Mouse (Mus musculus): ENCODE results near the gene Ttc16.

The Ttc16 gene

DNA sequence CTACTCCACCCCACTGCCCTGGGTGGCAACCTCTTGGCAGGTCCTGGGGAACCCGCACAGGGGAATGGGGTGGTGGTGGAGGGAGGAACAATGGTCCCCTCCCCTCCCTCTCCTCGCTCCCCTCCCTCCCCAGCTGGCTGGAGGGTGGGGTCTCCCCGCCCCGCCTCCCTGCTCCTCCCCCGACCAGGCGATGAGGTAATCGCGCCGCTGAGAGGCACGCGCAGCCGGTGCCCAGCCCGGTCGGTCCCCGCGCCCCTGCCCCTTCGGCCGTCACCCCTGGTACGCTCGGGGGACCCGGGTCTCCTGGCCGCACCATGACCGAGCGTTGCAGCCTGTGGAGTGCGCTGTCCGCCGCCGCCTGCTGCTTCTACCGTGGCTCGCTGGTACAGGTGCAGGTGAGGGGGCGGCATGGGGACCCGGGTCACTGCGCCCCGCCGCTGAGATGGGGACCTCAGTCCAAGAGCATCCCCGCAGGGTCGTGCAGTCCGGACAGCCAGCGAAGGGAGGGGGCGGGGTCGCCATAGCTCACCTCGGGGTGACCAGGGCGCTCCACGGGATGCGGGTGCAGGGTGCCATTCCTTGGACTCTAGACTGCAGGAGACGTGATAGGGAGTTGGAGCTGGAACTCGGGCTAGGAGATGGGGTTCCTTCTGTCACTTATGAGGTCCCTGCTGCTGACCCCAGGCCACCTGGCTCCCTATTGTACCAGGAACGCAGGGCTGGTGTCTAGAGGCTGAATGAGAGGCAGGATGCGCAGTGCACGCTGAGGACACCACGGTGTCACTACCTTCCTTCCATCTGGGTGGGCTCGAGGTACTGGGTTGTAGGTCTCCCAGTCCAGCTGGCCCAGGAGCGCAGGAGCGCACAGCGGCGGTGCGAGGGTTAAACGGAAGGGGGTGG lies 33.9 kb downstream of the Ttc16 start:
- no peak for DNase-seq

DNA sequence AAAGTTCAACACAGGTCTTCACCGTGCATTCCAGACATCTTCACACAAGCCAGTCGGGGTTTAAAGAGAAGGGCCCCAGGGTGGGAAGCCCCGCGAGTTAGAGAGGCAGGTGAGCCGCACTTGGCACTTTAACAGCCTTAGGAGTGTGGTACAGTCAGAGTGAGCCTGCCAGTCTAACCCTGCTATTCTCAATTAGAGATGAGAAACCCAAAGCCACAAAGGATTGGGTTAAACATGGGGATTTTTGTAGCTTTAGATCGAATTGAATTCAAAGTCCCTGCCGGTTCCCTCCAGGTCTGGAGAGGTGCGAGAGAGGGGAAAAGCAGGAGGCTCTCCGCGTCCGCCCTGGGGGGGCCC lies 34.5 kb downstream of the Ttc16 start, which contains the start of gene 6330409D20Rik:
6330409D20Rik (minus strand) TSS at position 101 of the 357 bp plus-strand sequence.
- no peak for DNase-seq

DNA sequence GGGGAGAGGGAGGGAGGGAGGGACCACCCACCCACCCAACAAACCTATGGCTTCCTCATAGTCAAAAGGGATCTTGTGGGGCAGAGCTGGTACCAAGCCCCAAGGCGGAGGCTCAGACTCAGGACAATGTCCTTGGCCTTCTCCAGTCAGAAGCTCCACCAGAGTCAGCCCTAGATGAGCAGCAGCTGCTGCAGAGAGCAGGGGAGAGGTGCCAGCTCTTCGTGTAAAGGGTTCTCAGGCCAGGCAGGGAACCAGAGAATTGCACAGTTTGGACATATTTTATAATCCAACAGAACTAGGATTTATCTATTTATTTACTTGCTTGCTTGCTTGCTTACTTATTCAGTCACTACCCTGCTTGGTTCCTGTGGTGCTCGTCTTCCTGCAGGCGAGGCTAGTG lies 36.1 kb downstream of the Ttc16 start:
- no peak for DNase-seq

DNA sequence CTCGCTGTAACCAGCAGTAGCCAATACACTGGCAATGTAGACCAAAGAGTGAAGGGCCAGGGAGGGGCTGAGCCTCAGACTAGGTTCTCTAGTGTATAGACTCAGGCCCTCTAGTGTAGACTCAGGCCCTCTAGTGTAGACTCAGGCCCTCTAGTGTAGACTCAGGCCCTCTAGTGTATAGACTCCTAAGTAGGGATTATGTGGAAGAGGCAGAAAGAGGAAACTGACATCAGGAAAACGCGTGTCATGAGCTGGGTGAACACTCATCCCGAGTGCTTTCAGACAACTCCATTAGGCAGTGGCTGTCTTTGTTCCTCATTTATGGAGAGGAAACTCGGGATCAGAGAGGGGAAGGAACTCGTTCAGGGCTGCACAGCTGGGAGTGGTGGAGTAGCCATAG lies 38.4 kb downstream of the Ttc16 start:
- no peak for DNase-seq

DNA sequence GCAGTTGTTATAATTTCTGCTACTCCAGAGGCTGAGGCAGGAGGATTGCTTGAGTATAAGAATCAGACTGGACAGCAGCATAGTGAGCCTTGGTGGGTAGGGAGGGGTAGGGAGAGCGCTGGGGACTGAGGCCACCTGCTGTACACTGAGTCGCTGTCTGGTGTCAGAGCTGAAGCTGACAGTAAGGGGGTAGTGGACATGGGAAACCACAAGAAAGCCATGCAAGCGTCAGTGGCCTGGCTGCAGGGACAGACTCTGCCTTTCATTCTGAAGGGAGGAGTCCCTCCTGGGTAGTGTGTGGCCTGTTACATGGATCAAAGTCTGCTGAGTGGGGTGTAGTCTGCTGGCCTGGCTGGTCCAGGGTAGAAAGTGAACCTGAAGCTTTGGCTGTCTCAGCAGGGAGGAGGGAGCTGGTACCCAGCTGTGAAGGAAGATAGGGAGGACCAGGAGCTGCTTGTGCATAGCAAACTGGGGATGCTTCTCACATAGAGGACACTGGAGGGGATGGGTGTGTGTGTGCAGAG lies 39.1 kb downstream of the Ttc16 start:
- no peak for DNase-seq

DNA sequence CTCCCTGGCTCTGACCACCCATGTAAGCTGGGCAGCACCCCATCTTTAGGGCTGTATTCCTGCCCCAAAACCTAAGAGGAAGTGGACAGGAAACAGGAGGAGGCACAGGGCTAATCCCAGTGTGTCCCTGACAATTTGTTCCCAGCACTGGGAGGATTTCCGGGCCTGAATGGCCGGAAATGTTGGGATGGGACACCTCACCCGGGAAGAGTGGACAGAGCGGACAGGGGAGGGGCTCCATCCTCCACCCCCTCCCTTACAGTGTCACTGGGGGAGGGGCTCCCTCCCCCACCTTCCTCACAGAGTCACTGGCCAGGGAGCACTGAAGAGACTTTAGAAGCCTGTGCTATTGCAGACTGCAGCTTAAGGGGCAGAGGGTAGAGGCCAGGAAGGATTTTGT lies 40.5 kb downstream of the Ttc16 start:
- no peak for DNase-seq

DNA sequence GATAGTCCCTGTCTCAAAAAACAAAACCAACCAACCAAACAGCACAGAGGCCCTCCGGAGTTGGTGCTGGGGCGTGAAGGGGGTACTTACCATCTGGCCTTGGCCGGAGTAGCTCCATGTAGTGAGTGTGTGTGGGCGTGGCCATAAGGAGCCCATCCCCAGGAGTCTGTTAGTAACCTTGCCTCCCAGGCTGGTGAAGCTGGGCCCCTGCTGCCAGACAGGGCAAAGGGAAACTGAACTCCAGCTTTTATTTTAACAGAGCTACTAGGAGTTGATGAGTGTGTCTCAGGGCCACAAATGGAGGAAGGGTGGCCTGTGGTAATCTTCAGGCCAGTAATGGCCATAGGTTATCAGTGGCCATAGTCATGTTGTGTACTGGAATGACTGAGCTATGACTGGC lies 41.0 kb downstream of the Ttc16 start:
- DNase-seq, result no peak

DNA sequence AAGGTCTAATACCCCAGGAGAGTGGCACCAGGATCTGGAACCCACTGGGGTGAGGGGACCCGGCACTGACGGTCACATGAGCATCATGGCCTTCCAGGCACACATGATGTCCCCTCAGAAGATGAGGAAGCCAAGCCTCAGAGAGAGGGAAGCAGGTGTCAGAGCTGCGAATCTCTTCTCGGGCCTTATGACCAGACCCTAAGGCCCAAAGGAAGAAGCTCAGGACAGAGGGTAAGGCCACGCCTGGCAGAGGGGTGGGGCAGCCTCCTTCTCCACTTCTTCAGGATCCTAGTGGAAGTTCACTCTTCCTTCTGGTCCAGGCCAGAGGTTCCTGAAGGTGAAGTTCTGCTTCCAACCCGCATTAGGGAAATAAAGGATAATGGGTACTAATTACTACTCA lies 42.7 kb downstream of the Ttc16 start:
- no peak for DNase-seq

DNA sequence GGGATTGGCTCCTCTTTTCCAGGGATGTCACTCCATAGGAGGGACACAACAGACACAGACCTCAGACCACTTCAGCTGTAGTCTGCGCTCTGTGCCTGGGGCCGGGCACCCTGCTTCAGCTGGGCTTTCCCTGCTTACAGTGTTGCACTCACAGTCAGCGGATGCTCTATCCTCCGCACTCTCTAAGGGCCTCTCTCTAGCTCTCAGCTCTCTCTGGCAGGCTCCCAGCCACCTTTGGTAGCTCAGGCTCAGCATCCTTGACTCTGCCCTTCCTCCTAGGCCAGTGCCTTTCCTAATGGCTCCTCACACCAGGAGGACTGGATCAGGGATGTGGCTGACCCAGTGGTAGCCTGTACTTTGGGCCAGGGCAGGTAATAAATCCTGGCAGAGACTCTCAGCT lies 43.5 kb downstream of the Ttc16 start:
- no peak for DNase-seq

DNA sequence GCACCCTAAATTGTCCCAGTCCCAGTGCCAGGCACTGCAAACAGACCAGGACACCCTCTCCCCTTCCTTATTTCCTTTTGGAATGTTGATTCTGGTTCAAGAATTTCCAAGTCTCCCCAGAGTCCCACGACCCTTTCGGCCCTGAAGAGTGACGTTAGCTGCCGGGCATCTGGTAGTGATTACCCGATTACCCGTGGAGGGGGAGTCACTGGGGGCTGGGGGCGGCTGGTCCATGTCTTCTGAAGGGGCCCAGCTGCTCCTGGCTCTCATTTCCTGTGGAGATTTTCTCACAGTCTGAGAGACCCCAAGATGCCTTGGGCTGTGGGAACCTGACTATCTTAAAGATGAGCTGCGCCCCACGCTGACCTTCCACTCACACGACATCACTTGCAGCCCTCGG lies 44.6 kb downstream of the Ttc16 start:
- no peak for DNase-seq

DNA sequence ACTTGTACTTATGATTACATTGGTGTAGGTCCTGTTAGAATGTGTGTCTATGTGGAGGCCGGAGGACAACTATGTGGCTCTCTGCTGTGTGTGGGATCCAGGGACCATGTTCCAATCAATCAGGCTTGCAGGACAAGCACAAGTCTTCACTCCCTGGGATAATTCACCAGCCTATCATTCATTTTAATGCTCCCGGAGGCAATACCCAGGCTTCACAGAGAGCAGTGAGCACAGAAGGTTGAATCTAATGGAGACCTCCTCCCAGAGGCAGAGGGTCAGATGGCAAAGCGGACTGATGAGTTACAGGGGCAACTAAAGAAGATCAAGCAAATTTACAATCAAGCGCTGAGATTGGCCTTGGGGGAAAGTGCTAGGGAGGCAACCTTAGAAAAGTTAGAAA lies 45.9 kb downstream of the Ttc16 start:
- no peak for DNase-seq

DNA sequence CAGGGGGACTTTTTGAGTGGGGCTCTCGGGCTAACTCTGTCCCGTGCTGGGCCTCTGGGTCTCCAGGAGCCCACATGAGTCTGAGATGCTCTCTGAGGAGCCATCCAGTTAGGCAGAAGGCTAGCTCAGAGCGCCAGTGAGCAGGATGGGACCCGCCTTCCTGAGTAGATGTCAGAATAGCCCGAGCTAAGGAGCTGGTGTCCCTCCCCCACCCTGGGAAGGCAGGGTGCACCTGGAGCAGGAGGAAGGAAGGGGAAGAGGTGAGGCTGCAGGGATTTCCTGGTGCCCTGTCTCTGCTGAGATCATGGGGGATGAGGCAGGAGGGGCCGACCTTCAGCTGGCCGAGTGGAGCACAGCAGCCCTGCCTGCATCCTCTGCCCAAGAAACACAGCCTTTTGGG lies 47.0 kb downstream of the Ttc16 start:
- no peak for DNase-seq

DNA sequence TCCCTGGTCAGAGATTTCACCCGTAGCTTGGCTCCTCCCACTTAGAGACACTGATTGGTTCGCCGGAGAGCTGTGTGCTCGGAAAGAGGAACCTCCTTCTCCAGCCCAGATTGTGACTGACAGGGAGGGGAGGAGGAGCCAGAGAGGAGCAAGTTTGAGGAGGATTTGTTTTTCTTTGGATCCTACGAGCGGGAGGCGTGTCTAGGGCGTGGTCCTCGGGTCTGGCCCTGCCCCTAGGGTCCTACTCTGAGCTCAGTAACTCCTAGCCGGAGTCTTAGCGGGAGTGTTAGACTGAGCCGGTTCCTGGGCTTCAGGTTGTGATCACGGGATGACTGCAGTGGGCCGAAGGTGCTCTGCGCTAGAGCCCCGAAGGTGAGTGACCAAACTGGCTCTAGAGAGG lies 48.0 kb downstream of the Ttc16 start:
- DNase-seq, result peak; percentile 86 to 89

DNA sequence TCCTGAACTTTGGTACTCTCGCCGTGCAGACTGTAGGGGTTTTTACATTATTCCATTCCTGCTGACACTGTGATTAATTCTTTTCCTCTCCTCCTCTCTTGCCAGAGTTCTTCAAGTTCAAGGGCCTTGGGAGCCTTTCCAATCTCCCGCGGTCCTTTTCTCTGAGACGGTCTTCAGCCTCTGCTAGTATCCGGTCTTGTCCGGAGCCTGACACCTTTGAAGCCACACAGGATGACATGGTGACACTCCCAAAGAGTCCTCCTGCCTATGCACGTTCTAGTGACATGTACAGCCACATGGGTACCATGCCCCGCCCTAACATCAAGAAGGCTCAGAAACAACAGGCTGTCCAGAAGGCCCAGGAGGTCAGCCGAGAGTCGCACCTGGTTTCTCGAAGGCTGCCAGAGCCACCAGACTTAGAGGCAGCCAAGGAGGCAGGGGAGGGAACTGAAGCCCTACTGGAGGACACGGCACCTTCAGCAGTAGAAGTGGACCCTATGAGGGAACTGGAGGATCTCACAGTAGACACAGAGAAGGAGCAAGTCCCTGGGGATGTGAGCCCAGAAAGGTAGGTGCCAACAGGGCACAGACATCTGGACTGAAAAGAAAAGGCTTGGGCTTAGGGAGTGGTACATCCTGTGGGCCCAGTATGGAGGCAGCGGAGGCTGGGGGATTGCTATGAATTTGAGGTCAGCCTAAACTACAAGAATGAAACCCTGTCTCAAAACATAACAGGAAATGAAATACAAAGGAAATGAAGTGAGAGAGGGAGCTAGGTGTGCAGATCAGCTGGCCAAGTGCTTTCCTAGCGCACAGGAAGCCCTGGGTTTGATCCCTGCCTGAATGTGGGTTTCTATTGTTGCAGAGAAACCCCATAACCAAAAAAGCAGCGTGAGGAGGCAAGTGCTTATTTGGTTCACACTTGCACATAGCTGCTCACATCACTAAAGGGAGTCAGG lies 50.3 kb downstream of the Ttc16 start:
- no peak for DNase-seq

DNA sequence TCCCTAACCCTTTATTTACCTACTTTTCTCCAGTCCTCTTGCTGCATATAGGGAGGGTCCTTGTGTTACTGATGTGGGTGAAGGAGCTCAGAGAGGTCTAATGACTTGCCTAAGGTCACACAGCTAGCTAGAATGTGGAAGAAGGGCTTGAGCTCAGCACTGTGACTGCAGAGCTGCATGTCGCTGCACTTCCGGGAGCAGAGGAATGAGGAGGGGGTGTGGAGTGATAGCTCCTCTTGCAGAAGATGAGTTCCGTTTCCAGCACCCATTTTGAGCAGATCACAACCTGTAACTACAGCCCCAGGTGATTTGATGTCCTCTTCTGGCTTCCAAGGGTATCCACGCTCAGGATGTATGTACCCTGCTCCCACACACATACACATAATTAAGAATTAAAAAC lies 51.3 kb downstream of the Ttc16 start:
- no peak for DNase-seq

DNA sequence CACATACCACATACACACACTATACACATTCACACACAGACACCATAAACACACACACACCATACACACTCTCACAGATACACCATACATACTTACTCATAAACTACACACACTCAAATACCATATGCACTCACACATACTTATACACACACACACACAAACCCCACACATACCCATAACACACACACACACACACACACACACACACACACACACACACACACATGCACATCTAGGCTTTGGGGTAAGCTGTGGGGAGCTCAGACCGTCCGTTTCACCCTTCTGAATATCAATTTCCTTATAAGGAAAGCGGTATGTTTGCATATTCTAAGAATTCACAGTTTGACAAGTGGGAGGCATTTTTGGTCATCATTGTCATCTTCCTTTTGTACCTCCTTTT lies 52.9 kb downstream of the Ttc16 start:
- no peak for DNase-seq

DNA sequence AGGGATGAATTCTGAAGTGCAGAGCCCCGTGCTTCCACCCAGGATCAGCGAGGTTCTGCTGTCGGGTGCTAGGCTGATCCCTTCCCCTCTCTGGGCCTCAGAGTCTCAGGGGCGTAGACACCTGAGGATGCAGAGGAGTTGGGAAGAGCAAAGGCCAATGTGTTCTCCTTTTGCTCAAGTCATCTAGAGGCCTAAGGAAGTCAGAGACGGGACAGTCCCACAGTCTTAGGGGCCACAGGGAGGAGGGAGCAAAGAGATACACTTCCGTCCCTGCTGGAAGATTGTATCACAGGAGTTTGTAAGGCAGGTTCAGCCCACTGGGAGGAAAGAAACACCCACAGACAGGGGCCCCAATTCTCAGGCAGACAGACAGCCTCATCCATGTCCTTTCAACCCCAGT lies 53.4 kb downstream of the Ttc16 start:
- peak; percentile 22 to 25 for DNase-seq

DNA sequence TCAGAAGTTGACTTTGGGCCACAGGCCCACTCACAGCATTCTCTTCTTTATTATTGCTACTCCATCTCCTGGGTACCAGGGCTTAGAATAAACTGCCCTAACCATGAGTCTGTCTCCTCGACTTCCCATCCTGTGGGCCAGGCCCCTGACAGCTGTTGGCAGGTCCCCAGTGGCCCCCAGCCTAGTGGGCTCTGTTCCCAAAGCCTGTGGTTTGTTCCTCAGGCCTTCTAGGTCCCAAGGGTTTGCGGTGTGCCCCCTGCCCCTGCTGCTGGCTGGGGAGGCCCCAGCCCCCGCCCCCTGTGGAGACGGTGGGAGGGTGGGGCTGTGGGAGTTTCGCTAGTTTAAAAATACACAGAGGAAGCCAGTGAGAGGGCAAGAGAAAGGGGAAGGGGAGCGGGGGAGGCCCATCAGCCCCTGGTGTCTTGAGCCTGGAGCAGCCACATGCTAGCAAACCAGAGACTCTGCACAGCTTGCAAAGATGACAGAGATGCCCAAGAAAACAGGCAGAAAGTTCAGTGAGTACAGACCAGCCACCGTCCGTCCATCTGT lies 54.7 kb downstream of the Ttc16 start, which contains the start of gene Sh2d3c:
Sh2d3c (plus strand) TSS at position 375 of the 549 bp plus-strand sequence.
- DNase-seq, result peak; percentile 54 to 56

DNA sequence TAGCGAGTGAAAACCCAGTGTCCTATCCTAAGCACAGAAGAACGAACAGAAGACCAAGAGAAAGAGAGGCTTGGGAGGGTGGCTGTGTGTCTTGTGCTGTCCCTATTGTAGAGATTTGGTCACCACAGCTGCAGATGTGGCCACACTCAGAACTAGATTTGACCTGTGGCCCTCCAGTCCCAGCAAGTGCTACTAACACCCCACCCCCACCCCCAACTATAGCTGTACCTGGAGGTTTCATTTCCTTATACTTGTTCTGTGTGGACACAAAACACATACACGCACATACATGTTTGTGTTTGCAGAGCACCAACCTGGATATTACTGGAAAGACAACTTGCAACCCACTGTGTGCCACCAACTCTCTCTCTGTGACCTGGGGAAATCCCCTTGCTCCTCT lies 55.4 kb downstream of the Ttc16 start:
- DNase-seq, result peak; percentile 32 to 37

DNA sequence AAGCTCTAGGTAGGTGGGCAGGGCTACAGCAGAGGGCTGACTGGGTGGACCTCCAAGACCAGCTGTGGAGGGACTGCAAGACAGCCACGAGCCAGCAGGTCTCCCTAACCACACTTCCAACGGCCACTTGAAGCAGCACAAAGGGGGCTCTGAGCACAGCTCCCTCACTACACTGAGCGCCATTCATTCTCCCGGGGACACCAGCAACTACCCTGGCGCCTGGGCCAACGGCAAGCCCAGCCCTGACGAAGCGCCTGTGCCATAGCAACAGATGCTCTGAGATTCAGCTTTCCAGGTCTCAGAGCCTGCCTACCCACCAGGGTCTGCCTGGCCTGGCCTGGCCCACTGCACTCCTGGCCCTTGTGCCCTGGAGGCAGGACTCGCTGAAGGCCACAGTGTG lies 56.7 kb downstream of the Ttc16 start:
- no peak for DNase-seq

DNA sequence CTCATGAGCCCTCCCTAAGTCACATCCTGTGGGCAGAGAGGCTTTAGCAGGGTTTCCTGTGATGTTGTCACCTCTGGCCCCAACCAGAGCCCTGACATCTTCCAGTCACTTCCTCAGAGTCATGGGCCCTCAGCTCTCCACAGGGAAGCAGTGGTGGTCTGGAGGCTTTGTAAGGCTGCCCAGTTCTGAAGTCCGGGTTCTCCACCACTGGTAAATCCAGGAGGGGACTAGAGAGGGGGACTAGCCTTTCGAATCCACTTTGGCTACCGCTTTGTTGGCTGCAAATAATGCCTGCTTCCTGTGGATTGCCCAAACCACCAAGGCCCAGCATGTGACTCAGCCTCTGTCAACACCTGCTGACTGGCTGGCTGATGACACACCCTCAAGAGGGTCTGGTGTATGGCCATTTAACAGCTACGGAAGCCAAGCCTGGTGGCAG lies 60.4 kb downstream of the Ttc16 start:
- peak; percentile 80 to 82 for DNase-seq

DNA sequence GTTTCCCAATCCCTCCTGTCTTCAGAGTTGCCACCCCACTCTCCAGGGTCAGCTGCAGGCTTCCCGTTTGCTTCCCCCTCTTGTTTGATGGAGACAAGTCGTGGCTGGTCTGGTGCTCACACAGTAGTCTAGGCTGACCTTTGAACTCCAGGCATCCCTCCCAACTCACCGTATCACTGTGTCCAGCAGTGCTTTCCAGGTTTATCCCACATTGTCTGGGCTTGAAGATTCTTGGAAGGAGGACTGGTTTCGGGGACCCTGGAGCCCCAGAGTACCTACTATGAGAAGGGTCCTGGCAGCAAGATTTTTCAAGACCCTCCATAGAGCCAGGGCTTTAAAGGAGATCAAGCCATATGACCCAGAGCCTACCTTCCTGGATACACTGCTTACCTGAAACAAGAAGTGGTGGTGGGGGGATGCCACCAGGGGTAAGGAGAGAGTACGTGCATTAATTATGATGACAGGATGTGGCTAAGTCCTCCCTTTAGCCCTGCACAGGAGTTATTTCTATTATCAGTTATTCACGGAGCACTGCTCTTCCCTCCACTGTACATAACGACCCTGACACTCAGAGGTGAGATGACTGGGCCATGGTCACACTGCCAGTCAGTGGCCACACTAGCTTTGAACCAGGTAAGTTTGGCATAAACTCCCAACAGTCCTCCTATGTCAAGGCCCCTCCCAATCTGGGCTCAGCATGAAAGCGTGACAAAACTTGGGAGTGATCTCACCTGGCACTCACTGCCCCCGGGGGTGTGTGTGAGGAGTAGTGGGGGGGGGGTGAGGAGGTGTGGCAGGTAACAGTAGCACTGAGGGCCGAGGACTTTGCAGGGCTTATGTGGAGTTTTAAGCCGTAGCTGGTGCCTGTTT lies 61.1 kb downstream of the Ttc16 start:
- peak; percentile 52 to 63 for DNase-seq
